In genomic region chr11:53411738-53412137, GRCm38 (mm10) we compare ENCODE assay signal across 12 mouse cellular contexts. TPM values are rescaled to one million over a fixed set of nuclear protein-coding genes. Genes with fewer than 3 reads are reported as not detected.
DNase-seq lines count a peak whose midpoint lies in the region; ATAC-seq lines count a peak whose summit lies in the region.
"Had no signal": no experiment of that assay in that cellular context is flagged by ENCODE, and none has a peak within 500 bp of the region (broad histone marks: within the 10 kb centered on the region; RNA-seq: fewer than 3 reads in every experiment).

No protein-coding gene starts in this region.

- no peak overlapping the region for H3K27ac ChIP-seq in midbrain, embryonic 14.5 days (replicated peaks; ENCODE audit: low read depth, low read length)
- H3K27ac ChIP-seq in midbrain, embryonic 15.5 days, result no peak overlapping the region
- H3K27ac ChIP-seq: heart, embryonic 13.5 days had no signal

- H3K9me3 ChIP-seq in midbrain, embryonic 14.5 days (ENCODE audit: control insufficient read depth, low read length), result no peaks in the 10 kb centered on the region
- no peaks in the 10 kb centered on the region for H3K9me3 ChIP-seq in midbrain, embryonic 15.5 days
- H3K9me3 ChIP-seq: heart, embryonic 13.5 days had no signal

- ATAC-seq in frontal cortex, adult (ENCODE audit: low TSS enrichment), result peak; percentile 69
- ATAC-seq in midbrain, embryonic 14.5 days (ENCODE audit: low FRiP score, low TSS enrichment), result no peak
- no peak for ATAC-seq in midbrain, embryonic 15.5 days (replicated peaks)
- no peak for ATAC-seq in erythroid progenitor cell, adult 5-6 weeks (replicated peaks; ENCODE audit: low FRiP score, poor library complexity, severe bottlenecking)
- ATAC-seq: midbrain, embryonic 16.5 days had no signal

- no peak overlapping the region for H3K4me2 ChIP-seq in midbrain, embryonic 14.5 days (ENCODE audit: low read length)
- no peak overlapping the region for H3K4me2 ChIP-seq in midbrain, embryonic 15.5 days
- H3K4me2 ChIP-seq: heart, embryonic 13.5 days had no signal

- no peak overlapping the region for H3K9ac ChIP-seq in midbrain, embryonic 14.5 days (replicated peaks; ENCODE audit: low read length)
- no peak overlapping the region for H3K9ac ChIP-seq in midbrain, embryonic 15.5 days
- H3K9ac ChIP-seq: heart, embryonic 13.5 days had no signal

- H3K4me3 ChIP-seq in midbrain, embryonic 14.5 days (replicated peaks; ENCODE audit: low read depth, low read length), result no peak overlapping the region
- no peak overlapping the region for H3K4me3 ChIP-seq in midbrain, embryonic 15.5 days
- H3K4me3 ChIP-seq: heart, embryonic 13.5 days had no signal

- no peaks in the 10 kb centered on the region for H3K27me3 ChIP-seq in midbrain, embryonic 14.5 days (ENCODE audit: control insufficient read depth, insufficient read depth, low read length)
- no peaks in the 10 kb centered on the region for H3K27me3 ChIP-seq in midbrain, embryonic 15.5 days (replicated peaks)
- H3K27me3 ChIP-seq: heart, embryonic 13.5 days had no signal

- peaks cover 95% of the 10 kb centered on the region for H3K36me3 ChIP-seq in midbrain, embryonic 14.5 days (ENCODE audit: control insufficient read depth, insufficient read depth, low read length)
- H3K36me3 ChIP-seq in midbrain, embryonic 15.5 days (replicated peaks), result peaks cover 77% of the 10 kb centered on the region

- no peak for DNase-seq in frontal cortex, postnatal 10 days (ENCODE audit: low spot score in 2 of 2)
- DNase-seq in midbrain, embryonic 14.5 days, result peak; percentile 65
- peak; percentile 7 for DNase-seq in fibroblast of lung, adult 2 months (ENCODE audit: low read depth)
- peak; percentile 45 for DNase-seq in retina, postnatal 1 day
- DNase-seq in urinary bladder, postnatal 14 days (ENCODE audit: low spot score), result no peak
- DNase-seq: cerebellum, postnatal 25 days had no signal

- H3K4me1 ChIP-seq in midbrain, embryonic 14.5 days (ENCODE audit: control insufficient read depth, insufficient read depth, low read length), result no peaks in the 10 kb centered on the region
- H3K4me1 ChIP-seq in midbrain, embryonic 15.5 days, result no peaks in the 10 kb centered on the region
- H3K4me1 ChIP-seq: heart, embryonic 13.5 days had no signal

RNA-seq across cellular contexts. Expression of gene Leap2, which starts 11.2 kb away (rescaled TPM):
- not detected in 2 replicates for polyA plus RNA-seq in midbrain, embryonic 14.5 days (2014; fragmentation: Nextera tagmentation; extraction: Ambion mirVana)
- polyA plus RNA-seq in midbrain, embryonic 15.5 days (2015; fragmentation: Nextera tagmentation; extraction: Ambion mirVana), result 0.35 TPM in 1 of 2 replicates, not detected in the other
- total RNA-seq in erythroid progenitor cell, adult 5-6 weeks (2015; ENCODE audit: low replicate concordance), result not detected in 2 replicates
- total RNA-seq in erythroid progenitor cell, adult 5-6 weeks (2017; ENCODE audit: low replicate concordance), result not detected in 2 replicates
- polyA plus RNA-seq: midbrain, embryonic 16.5 days had no signal

RNA-seq across cellular contexts. Expression of gene Uqcrq, which starts 18.9 kb away (rescaled TPM):
- polyA plus RNA-seq in midbrain, embryonic 14.5 days (2014; fragmentation: Nextera tagmentation; extraction: Ambion mirVana), result 665 and 802 TPM in 2 replicates
- polyA plus RNA-seq in midbrain, embryonic 15.5 days (2015; fragmentation: Nextera tagmentation; extraction: Ambion mirVana), result 645 and 649 TPM in 2 replicates
- total RNA-seq in erythroid progenitor cell, adult 5-6 weeks (2015; ENCODE audit: low replicate concordance), result 79.2 and 113 TPM in 2 replicates
- 29.4 and 33.0 TPM in 2 replicates for total RNA-seq in erythroid progenitor cell, adult 5-6 weeks (2017; ENCODE audit: low replicate concordance)

RNA-seq across cellular contexts. Expression of gene Gdf9, which starts 19.1 kb away (rescaled TPM):
- 3.7 and 5.9 TPM in 2 replicates for polyA plus RNA-seq in midbrain, embryonic 14.5 days (2014; fragmentation: Nextera tagmentation; extraction: Ambion mirVana)
- 3.5 and 4.0 TPM in 2 replicates for polyA plus RNA-seq in midbrain, embryonic 15.5 days (2015; fragmentation: Nextera tagmentation; extraction: Ambion mirVana)
- not detected in 2 replicates for total RNA-seq in erythroid progenitor cell, adult 5-6 weeks (2015; ENCODE audit: low replicate concordance)
- total RNA-seq in erythroid progenitor cell, adult 5-6 weeks (2017; ENCODE audit: low replicate concordance), result 0.77 TPM in 1 of 2 replicates, not detected in the other

RNA-seq across cellular contexts. Expression of gene Gm10447, which starts 45.2 kb away (rescaled TPM):
- polyA plus RNA-seq in midbrain, embryonic 14.5 days (2014; fragmentation: Nextera tagmentation; extraction: Ambion mirVana), result not detected in 2 replicates
- 0.09 TPM in 1 of 2 replicates, not detected in the other for polyA plus RNA-seq in midbrain, embryonic 15.5 days (2015; fragmentation: Nextera tagmentation; extraction: Ambion mirVana)
- not detected in 2 replicates for total RNA-seq in erythroid progenitor cell, adult 5-6 weeks (2015; ENCODE audit: low replicate concordance)
- not detected in 2 replicates for total RNA-seq in erythroid progenitor cell, adult 5-6 weeks (2017; ENCODE audit: low replicate concordance)
- polyA plus RNA-seq: small intestine, adult 2 months had no signal

RNA-seq across cellular contexts. Expression of gene Shroom1, which starts 45.3 kb away (rescaled TPM):
- 1.5 and 1.9 TPM in 2 replicates for polyA plus RNA-seq in midbrain, embryonic 14.5 days (2014; fragmentation: Nextera tagmentation; extraction: Ambion mirVana)
- 3.5 and 3.7 TPM in 2 replicates for polyA plus RNA-seq in midbrain, embryonic 15.5 days (2015; fragmentation: Nextera tagmentation; extraction: Ambion mirVana)
- not detected in 2 replicates for total RNA-seq in erythroid progenitor cell, adult 5-6 weeks (2015; ENCODE audit: low replicate concordance)
- total RNA-seq in erythroid progenitor cell, adult 5-6 weeks (2017; ENCODE audit: low replicate concordance), result not detected in 2 replicates

Comparison
In these comparisons a context has a peak if more than half of its experiments do, and no peak if none do; other contexts are left out.
1. DNase-seq: peak in midbrain, embryonic 14.5 days (single experiment), fibroblast of lung, adult 2 months (single experiment) and retina, postnatal 1 day (single experiment); none in frontal cortex, postnatal 10 days (0 of 2) and urinary bladder, postnatal 14 days (single experiment).